Mouse (Mus musculus) liver, postnatal 0 days (tissue): ENCODE measurements at regions not wholly inside any gene's neighbourhood (a gene's known extent, or its start where the extent isn't known, plus 50 kb on each side); places are given as distances from the start of the nearest gene placed in this dataset.

Experiments used
- CTCF ChIP-seq: sonication (generic); IDR thresholded peaks from 2 replicates; pipeline ENCODE4 v1.5.1; 2016; ENCODE audit warnings: antibody characterized with exemption, low read depth
- EP300 ChIP-seq: IDR thresholded peaks from 2 replicates; pipeline ENCODE4 v1.6.1; 2016; ENCODE audit warnings: antibody characterized with exemption, low read depth, mild to moderate bottlenecking

GRCm38 (mm10) chr9:27208840-27209239 is 53.6 kb upstream of the Jam3 start:
- TF ChIP-seq EP300 (no peak), CTCF (no peak)
